Mouse (Mus musculus) hindbrain, postnatal 0 days (tissue): ENCODE data around the gene Neurod2. TPM values are rescaled to one million over a fixed set of nuclear protein-coding genes. Genes with fewer than 3 reads are reported as not detected.
A peak's percentile ranks its signal among the peaks of the same experiment; 100 is the strongest.

ENCODE experiments used
- ATAC-seq: fragments of 200-750 bp; cut with Nextera tagmentation; 2 replicates; pipeline ENCODE4 v1.8.0; 2017; ENCODE audit warnings: mild to moderate bottlenecking, moderate TSS enrichment, moderate library complexity
- DNase-seq: peaks from one replicate; pipeline ENCODE4 v3.0.0-alpha.2; 2015; ENCODE audit warnings: low spot score
- H3K27ac ChIP-seq: fragments of 300-500 bp; sonication (generic); 2 replicates; pipeline ENCODE4 v1.5.1; 2014; ENCODE audit warnings: mild to moderate bottlenecking
- H3K27me3 ChIP-seq: fragments of 300-500 bp; sonication (generic); 2 replicates; pipeline ENCODE4 v1.6.1; 2014; ENCODE audit warnings: low read length, mixed read lengths; ENCODE audit not compliant: insufficient read depth
- H3K36me3 ChIP-seq: fragments of 300-500 bp; sonication (generic); 2 replicates; pipeline ENCODE4 v1.6.1; 2014; ENCODE audit warnings: low read length, mixed read lengths; ENCODE audit not compliant: insufficient read depth
- H3K4me1 ChIP-seq: fragments of 300-500 bp; sonication (generic); 2 replicates; pipeline ENCODE4 v1.6.1; 2014; ENCODE audit warnings: antibody characterized with exemption, low read length, mixed read lengths; ENCODE audit not compliant: insufficient read depth
- H3K4me2 ChIP-seq: fragments of 300-500 bp; sonication (generic); 2 replicates; pipeline ENCODE4 v1.6.1; 2014; ENCODE audit warnings: low read depth, mild to moderate bottlenecking, low read length, moderate library complexity, mixed read lengths
- H3K4me3 ChIP-seq: fragments of 300-500 bp; sonication (generic); 2 replicates; pipeline ENCODE4 v1.5.1; 2014; ENCODE audit warnings: low read length
- H3K9ac ChIP-seq: fragments of 300-500 bp; sonication (generic); replicated peaks from 2 replicates; pipeline ENCODE4 v1.6.1; 2014; ENCODE audit warnings: mild to moderate bottlenecking, low read length, moderate library complexity, mixed read lengths
- H3K9me3 ChIP-seq: fragments of 300-500 bp; sonication (generic); 2 replicates; pipeline ENCODE4 v1.6.1; 2016; ENCODE audit warnings: low read length, mixed read lengths
- CTCF ChIP-seq: IDR thresholded peaks from 2 replicates; pipeline ENCODE4 v1.5.1; 2016; ENCODE audit warnings: antibody characterized with exemption, control low read depth, low read depth
- WGBS: fragments of 180-500 bp; shearing (Covaris S2); extraction: QIAGEN DNeasy Blood & Tissue Kit; methylation state at CpG from one replicate; pipeline ENCODE4 v1.1.7; 2014; 5-methylcytosine and 5-hydroxymethylcytosine counted together
- polyA plus RNA-seq: library from polyadenylated mRNA; unstranded; fragments of >200 nt; fragmentation: Nextera tagmentation; extraction: Ambion mirVana; gene quantifications from 2 replicates; pipeline ENCODE4 v1.2.1, GENCODE M21; 2015
- total RNA-seq: library from RNA; depleted of rRNA; stranded (reverse); fragments of >200 nt; gene quantifications from 2 replicates; pipeline ENCODE4 v1.2.3, GENCODE M21; 2014

The Neurod2 gene
- total and polyA plus RNA-seq, 2 experiments from 2014 or later, result 30.7 to 87.0 TPM

DNA sequence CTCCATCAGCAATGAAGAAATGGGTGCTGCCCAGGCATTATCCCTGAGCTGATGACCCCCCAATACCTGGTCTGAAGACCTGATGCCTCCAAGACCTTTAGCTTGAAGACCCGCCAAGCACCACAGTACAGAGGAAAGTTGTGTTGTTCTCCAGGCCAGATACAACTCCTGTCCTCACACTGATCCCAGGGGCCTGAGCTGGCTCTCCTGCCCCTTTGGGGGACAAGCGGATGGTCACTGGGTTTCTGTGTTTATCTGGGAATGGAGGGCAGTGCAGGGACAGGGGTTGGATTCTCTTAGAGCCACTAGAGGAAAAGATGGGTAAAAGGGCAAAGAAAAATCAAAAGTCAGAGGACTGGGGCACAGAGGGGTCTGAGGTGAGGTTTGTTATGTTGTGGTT is 9.5 kb downstream of the Neurod2 start:
- Histone ChIP-seq H3K4me1 (peaks cover 9% of the 10 kb centered on the region; the same call in 1 of the 2 replicates), H3K9ac (no peak overlapping the region), H3K27me3 (peaks cover 52% of the 10 kb centered on the region), H3K9me3 (no peaks in the 10 kb centered on the region), H3K36me3 (no peaks in the 10 kb centered on the region), H3K4me3 (no peak overlapping the region), H3K27ac (no peak overlapping the region; the same call in 1 of the 2 replicates), H3K4me2 (0 out of 2 replicates have a peak overlapping the region, but pooled peaks have one; percentile 2)
- no peak for ATAC-seq
- DNase-seq, result no peak
- WGBS, result 4% methylated on average over 2 of the region's 2 CpGs
- TF ChIP-seq CTCF, result no peak

GRCm38 (mm10) chr11:98319544-98319943 is 9.9 kb downstream of the Neurod2 start:
- Histone ChIP-seq H3K27me3 (peaks cover 53% of the 10 kb centered on the region), H3K4me1 (peaks cover 9% of the 10 kb centered on the region; the same call in 1 of the 2 replicates), H3K4me2 (0 out of 2 replicates have a peak overlapping the region, but pooled peaks have one; percentile 25), H3K4me3 (no peak overlapping the region), H3K36me3 (no peaks in the 10 kb centered on the region), H3K9me3 (no peaks in the 10 kb centered on the region), H3K27ac (no peak overlapping the region), H3K9ac (no peak overlapping the region)
- DNase-seq, result no peak
- ATAC-seq, result no peak
- WGBS, result 10% methylated on average over 4 of the region's 4 CpGs
- no peak for TF ChIP-seq CTCF

DNA sequence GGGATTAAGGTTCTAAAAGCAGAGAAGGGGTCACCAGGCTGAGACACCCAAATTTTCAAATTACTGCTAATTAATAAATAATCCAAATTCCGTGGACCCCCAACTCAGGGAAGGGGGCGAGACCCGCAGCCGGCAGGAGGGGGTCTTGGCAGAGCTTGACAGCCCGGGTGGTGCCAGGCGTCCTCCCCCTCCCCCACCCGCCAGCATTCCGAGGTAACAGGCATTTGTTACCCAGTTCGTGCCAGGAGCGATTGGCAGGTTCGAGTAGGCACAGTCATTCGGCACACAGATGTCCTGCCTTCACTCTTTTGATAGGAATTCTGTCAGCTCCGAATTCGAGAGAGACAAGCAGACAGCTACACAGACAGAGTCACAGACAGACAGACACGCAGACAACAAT is 10.3 kb downstream of the Neurod2 start:
- WGBS, result 1% methylated on average over 15 of the region's 15 CpGs

DNA sequence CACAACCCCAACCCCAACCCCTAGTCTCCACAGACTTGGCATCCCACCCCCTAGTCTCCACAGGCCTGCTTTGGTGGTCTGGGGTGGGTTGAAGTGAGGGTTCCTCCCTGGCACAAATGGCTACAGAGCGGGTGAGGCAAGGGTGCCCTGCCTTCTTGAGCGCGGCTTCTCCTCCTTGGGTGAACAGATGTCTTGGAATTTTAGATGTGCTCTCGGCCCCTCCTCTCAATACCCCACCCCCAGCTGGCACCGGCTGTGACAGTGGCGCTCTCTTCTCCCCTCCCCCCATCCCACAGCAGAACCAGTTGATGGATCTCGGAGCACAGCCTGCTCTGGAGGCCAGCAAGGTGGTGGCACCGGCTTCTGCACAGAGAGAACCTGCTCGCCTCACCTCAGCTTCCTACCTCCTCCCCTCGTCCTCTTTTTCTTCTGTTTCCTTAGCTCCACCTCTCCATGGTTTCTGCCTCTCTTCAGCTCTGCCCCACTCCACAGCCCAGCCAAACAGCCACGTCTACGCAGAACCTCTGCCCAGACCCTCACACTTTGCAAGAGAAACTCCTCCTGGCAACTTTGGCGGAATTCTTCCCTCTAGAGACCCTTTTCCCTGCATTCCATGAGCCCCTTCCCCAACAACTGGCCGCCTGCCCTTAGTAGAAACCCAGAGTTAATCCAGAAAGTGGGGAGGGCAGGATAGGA is 10.9 kb downstream of the Neurod2 start:
- Histone ChIP-seq H3K4me2 (peak overlapping the region; percentile 25), H3K9ac (no peak overlapping the region), H3K4me1 (peaks cover 13% of the 10 kb centered on the region; the same call in 1 of the 2 replicates), H3K9me3 (no peaks in the 10 kb centered on the region), H3K4me3 (no peak overlapping the region), H3K27me3 (peaks cover 47% of the 10 kb centered on the region), H3K36me3 (no peaks in the 10 kb centered on the region), H3K27ac (peak overlapping the region; percentile 48)
- no peak for DNase-seq
- TF ChIP-seq CTCF, result no peak
- WGBS, result 2% methylated on average over 14 of the region's 14 CpGs
- ATAC-seq, result no peak

More for the DNA sequence above, 10.3 kb downstream of the Neurod2 start:
- Histone ChIP-seq H3K9ac (no peak overlapping the region), H3K4me1 (peaks cover 9% of the 10 kb centered on the region; the same call in 1 of the 2 replicates), H3K9me3 (no peaks in the 10 kb centered on the region), H3K4me3 (no peak overlapping the region), H3K36me3 (no peaks in the 10 kb centered on the region), H3K27me3 (peaks cover 52% of the 10 kb centered on the region), H3K27ac (peak overlapping the region; percentile 48), H3K4me2 (peak overlapping the region; percentile 25)
- DNase-seq (no peak), ATAC-seq (no peak)
- TF ChIP-seq CTCF, result no peak

GRCm38 (mm10) chr11:98317479-98317878 is 12.0 kb downstream of the Neurod2 start:
- ATAC-seq (no peak), DNase-seq (no peak)
- no peak overlapping the region for H3K4me3 ChIP-seq
- H3K27ac ChIP-seq, result no peak overlapping the region
- H3K9ac ChIP-seq, result no peak overlapping the region
- H3K36me3 ChIP-seq, result no peaks in the 10 kb centered on the region
- no peak for TF ChIP-seq CTCF
- 5% methylated on average over 7 of the region's 7 CpGs for WGBS
- H3K4me2 ChIP-seq, result no peak overlapping the region
- H3K9me3 ChIP-seq, result no peaks in the 10 kb centered on the region
- H3K4me1 ChIP-seq, result peaks cover 13% of the 10 kb centered on the region; the same call in 1 of the 2 replicates
- peaks cover 39% of the 10 kb centered on the region for H3K27me3 ChIP-seq

DNA sequence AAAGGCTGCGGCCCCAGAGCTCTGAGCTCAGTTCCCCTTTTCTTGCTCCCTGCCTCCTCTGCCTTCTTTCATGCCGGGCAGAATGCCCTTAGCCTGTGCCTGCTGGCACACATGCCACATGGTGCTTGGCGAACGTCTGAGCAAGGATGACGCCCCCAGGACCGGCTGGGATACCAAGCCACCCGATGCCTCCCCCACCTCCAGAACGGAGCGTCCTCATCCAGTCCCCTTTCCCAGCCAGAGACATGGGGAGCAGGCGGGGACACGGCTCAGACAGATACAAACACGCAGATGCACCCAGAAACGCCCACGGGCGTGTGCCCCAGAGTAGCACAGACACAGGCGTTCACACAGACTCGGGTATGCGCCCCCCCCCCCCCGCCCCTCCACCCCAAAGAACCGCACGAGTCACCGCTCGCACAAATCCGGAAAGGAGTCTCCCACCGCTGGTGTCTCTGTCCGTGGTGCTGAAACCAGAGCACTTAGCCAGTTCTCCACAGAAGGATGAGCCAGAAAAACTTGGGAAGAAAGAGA is 15.6 kb downstream of the Neurod2 start:
- Histone ChIP-seq H3K9ac (no peak overlapping the region), H3K27ac (no peak overlapping the region), H3K4me2 (peak overlapping the region; percentile 21), H3K36me3 (no peaks in the 10 kb centered on the region), H3K27me3 (peaks cover 33% of the 10 kb centered on the region), H3K4me1 (peaks cover 8% of the 10 kb centered on the region; the same call in 1 of the 2 replicates), H3K9me3 (no peaks in the 10 kb centered on the region), H3K4me3 (peak overlapping the region; percentile 14)
- DNase-seq (peak; percentile 73), ATAC-seq (0 out of 2 replicates have a peak, but pooled peaks have one; percentile 35)
- no peak for TF ChIP-seq CTCF
- WGBS, result under 1% methylated on average over 26 of the region's 26 CpGs
